Mouse (Mus musculus) lung, postnatal 14 days (tissue): ENCODE data around the gene Cd79b.
A peak's percentile ranks its signal among the peaks of the same experiment; 100 is the strongest.

ENCODE experiments used
- DNase-seq: peaks from one replicate; pipeline ENCODE4 v3.0.0; 2021

Cd79b gene

DNA sequence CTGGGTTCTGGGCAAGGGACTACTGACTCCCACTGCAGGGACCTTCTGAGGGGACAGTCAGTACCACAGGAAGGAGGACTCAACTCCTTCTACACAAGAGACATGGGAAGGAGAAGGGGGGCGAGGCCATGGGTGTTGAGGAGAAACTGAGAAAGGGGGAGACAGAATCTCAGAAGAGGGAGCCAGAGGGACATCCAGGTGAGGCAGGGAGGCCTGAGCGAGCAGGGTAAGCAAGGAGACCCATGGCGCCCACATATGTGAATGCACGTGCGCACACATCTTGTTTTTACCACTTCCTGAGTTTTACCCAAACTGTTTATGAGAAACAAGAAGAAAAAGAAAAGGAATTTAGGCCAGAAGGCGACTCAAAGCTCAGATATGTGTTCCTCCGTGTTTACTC lies 3.2 kb upstream of the Cd79b start:
- DNase-seq: no peak

- DNase-seq: no peak
Observed at GRCm38 (mm10) chr11:106316416-106316815, 1.9 kb upstream of the Cd79b start.

GRCm38 (mm10) chr11:106313533-106313932 lies 1.0 kb downstream of the Cd79b start:
- no peak for DNase-seq

- no peak for DNase-seq
Observed at GRCm38 (mm10) chr11:106310123-106310522, 4.4 kb downstream of the Cd79b start.

DNA sequence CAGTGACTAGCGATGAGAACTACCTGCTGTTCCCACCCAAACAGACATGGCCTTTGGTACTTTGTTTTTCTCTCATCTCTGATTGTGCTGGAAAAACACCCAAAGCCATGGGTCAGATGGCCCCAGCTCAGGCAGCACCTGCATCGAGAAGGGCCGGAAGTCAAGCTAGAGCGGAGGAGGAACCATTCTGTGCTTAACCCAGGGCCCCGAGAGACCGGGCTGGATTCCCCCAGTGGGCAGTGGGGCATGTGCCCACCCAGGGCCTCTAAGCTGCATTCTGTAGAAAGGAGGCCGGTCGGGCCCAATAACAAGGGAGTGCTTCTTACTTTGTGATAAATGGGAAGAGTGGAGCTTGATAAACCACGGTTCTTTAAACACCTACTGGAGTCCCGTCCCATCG lies 6.4 kb downstream of the Cd79b start:
- DNase-seq: no peak

DNA sequence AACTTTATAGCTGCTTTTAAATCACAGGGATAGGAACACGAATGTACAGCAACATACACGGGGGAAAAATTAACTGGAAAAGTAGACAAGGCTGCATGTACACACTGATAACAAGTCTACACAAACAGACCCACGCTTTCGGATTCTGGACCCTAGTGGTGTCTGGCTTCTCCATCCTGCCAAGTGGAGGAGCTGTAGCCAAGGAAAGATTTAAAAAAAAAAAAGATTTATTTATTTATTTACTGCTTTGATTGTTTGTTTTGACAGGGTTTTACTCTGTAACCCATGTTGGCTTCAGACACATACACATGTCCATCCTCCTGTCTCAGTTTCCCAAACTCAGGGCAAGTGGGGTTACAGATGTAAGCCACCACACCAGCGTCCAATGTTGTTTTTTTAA lies 7.1 kb downstream of the Cd79b start:
- DNase-seq: no peak

GRCm38 (mm10) chr11:106306758-106307157 lies 7.8 kb downstream of the Cd79b start:
- no peak for DNase-seq

DNA sequence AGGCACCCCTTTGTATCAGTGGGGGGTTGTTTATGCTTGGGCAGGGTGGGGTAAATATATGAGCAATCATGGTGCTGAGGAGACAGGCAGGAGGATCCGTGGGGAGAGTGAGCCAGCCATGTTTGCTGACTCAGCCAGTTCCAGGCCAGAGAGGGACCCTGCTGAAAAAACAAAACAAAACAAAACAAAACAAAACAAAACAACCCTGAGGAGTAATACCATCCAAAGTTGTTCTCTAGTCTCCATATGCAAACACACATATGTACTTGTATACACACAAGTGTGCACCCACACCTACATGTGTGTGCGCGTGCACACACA lies 8.5 kb downstream of the Cd79b start:
- DNase-seq: no peak

- DNase-seq: no peak
Observed at GRCm38 (mm10) chr11:106305348-106306064, 9.1 kb downstream of the Cd79b start.

DNA sequence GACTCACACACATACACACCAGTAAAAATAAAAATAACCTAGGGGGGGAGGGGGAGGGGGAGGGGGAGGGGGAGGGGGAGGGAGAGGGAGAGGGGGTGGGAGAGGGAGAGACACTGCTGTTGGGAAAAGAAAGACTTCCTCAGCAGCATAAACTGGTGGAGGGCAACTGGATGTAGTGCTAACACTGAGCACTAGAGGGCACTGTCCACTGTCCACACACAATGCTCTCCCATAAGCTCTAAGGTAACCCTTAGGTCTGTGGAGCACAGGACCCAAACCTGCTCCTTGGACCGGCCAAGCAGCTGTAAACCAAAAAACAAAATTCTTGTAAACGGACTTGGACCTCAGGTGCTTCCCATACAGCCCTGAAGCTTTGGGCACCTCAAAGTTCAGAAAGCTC lies 11.9 kb downstream of the Cd79b start:
- peak; percentile 79 for DNase-seq

- no peak for DNase-seq
Observed at GRCm38 (mm10) chr11:106301765-106302164, 12.8 kb downstream of the Cd79b start, which contains the start of gene Gh. TSS of gene Gh (minus strand) at chr11:106301865.

- DNase-seq: peak; percentile 45
Observed at GRCm38 (mm10) chr11:106291861-106292260, 22.7 kb downstream of the Cd79b start.

- DNase-seq: no peak
Observed at GRCm38 (mm10) chr11:106290376-106290775, 24.2 kb downstream of the Cd79b start.

DNA sequence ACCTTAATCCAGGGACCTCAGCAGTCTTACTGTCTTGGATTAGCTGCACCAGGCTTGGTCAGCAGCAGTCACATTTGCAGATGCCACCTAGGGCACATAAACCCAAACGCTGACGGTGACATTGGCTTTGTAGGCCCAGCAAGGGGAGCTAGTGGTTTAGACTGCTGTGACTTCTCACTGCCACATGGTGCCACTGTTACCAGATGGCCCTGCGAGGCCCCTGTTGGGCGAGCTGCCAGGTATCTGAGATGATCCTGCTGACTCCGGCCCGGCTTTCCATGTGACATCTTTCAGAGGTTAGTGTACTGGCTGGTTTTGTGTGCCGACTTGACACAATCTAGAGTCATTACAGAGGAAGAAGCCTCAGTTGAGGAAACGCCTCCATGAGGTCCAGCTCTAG lies 25.2 kb downstream of the Cd79b start:
- DNase-seq: peak; percentile 70

DNA sequence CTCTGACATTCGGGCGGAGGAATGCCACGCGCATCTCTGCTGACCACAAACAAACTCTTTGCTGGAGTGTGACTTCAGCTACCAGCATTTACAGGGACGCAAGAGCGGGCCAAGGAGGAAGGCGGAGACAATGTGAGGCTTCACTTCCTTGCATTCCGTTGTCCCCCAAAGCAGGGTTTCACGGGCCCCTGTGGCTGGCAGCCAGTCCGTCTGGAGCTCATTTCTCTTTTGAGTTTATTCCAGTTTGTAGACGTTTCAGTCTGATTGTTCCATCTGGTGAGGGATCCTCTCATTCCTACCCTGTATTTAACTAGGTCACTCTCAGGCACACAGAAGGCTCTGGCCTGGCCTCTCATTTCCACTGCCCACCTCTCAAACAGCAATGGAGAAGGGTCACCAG lies 27.6 kb downstream of the Cd79b start:
- DNase-seq: no peak

- DNase-seq: no peak
Observed at GRCm38 (mm10) chr11:106286206-106286605, 28.4 kb downstream of the Cd79b start.

DNA sequence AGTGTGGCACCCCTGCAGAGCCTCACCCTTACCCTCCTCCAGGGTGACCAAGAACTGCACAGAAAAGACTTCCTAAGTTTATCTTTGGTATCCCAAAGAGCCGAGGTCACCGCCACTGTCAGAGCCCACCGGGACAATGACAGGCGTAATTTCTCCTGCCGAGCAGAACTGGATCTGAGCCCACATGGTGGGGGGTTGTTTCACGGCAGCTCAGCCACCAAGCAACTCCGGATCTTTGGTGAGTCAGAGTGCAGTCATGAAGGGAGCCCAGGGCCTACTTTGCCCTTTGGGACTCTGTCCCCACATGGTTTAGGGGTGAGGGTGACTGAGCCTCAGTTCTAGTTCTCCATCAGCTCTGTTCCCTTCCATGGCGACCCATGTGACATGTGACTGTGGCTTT lies 30.4 kb downstream of the Cd79b start:
- DNase-seq: no peak

DNA sequence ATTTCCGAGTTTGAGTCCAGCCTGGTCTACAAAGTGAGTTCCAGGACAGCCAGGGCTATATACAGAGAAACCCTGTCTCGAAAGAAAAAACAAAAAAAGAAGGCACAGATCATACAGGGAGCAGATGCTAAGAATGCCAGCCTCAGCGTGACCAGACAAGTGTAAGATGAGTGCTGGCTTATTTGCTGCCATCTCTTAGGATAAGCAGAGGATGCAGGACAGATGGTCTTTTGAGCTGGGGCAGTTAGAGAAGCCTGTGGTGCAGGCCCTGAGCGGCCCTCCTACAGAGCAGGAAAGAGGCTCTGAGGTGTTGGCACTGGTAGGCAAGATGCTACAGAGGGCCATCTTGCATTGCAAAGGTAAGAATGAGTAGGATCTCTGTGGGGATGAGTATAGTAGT lies 31.2 kb downstream of the Cd79b start:
- DNase-seq: no peak

- DNase-seq: no peak
Observed at GRCm38 (mm10) chr11:106282452-106282851, 32.1 kb downstream of the Cd79b start.

DNA sequence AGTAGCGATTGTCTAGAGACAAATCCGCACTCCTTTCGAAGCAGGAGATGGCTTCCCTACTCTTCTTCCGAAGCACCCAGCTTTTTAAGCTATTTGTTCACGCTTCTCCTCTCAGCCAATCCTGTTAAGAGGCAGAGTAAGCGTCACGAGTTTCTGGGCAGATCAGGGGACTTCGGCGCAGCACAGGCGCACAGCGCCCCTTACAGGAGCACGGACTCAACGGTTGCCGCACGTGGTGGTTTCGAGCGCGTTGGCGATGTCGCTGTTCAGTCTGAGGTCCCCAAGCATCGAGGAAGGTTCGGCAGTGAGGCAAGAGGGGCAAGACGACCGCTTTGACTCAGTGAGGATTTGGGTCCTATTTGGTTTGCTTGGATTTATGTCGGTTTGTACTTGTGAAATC lies 38.1 kb downstream of the Cd79b start, which contains the start of gene Tcam1:
TSS of gene Tcam1 (plus strand) at position 219 of the 400 bp plus-strand sequence.
- DNase-seq: peak; percentile 98

- peak; percentile 74 for DNase-seq
Observed at GRCm38 (mm10) chr11:106274971-106275411, 39.6 kb downstream of the Cd79b start.

DNA sequence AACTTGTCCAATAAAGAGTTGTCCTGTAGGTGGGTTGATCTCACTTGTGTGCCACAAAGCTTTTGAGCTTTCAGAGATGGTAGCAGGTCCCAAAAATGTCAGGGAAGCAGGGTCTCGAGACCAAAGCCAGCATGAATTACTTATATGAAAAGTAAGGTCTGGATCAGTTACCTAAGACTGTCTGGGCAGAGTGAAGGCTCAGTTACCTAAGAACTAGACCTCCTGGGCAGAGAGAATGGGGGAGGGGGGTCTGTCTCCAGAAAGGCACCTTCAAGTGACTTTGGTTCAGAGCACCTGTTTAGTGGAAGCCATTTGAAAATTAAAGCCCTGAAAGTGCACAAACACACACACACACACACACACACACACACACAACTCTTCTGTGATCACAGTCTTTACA lies 40.2 kb downstream of the Cd79b start:
- no peak for DNase-seq

GRCm38 (mm10) chr11:106273811-106274210 lies 40.8 kb downstream of the Cd79b start:
- DNase-seq: no peak

DNA sequence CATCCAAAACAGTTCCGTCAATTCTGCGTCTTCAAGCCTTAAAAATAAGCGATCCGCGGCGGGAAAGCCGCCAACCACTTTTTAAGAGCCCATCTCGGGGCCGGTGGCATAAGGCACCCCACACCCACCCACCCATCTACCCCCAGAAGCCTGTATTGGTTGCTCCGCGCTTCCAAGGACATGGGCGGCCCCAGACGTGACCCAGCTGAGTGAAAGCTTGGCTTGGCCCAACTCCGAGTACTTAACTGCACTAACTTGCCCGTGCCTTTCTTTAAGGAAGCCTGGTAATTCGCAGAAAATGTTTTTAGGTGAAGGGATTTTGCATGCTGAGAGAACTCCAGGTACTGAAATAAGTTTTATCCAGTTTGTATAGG lies 41.3 kb downstream of the Cd79b start:
- no peak for DNase-seq

DNA sequence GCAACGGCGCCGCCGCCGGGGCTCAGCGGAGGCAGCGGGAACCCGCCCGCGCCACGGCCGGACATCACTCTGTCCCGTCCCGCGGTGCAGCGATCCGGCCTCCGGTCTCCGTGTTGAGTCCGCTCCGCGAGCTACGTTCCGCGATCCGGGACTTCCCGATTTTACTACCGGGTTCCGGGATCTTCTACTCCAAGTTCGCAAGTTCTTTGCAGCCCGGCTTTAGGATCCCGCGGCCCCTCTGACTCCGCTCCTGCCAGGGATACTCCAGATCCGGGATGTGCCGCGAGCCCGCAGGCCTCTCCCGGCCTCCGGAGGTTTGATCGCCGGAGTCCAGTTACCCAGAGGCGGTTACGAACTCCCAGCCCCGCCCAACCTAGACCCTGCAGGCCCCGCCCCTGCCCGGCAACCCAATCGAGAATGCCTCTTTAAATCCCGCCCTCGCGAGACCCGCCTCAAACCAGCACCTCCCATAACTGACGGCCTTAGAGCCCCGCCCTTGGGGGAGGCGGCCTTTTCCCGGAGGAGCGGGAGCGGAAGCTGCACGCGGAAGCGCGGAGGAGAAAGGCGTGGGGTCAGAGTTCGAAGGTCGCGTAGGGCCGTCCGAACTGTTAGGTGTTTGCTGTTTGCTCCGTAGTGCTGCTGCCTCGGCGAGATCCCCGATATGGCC lies 41.8 kb downstream of the Cd79b start, which contains the start of gene Smarcd2:
TSS of gene Smarcd2 (minus strand) at position 329 of the 667 bp plus-strand sequence.
- peak; percentile 99 for DNase-seq
